Mouse (Mus musculus) lung, embryonic 14.5 days (tissue): ENCODE results near the gene Bri3. TPM values are rescaled to one million over a fixed set of nuclear protein-coding genes. Genes with fewer than 3 reads are reported as not detected.

ENCODE experiments used
- ATAC-seq: fragments of 200-750 bp; cut with Nextera tagmentation; 2 replicates; pipeline ENCODE4 v1.8.0; 2017; ENCODE audit warnings: mild to moderate bottlenecking, moderate TSS enrichment, moderate library complexity; ENCODE audit not compliant: insufficient read depth
- DNase-seq: peaks from one replicate; pipeline ENCODE4 v3.0.0-alpha.2; 2015
- H3K27ac ChIP-seq: fragments of 300-500 bp; sonication (generic); 2 replicates; pipeline ENCODE4 v1.5.1; 2014; ENCODE audit warnings: low read depth, mild to moderate bottlenecking, moderate library complexity
- H3K27me3 ChIP-seq: fragments of 300-500 bp; sonication (generic); 2 replicates; pipeline ENCODE4 v1.6.1; 2014; ENCODE audit warnings: low read length, control low read depth; ENCODE audit not compliant: insufficient read depth
- H3K36me3 ChIP-seq: fragments of 300-500 bp; sonication (generic); 2 replicates; pipeline ENCODE4 v1.6.1; 2014; ENCODE audit warnings: control low read depth; ENCODE audit not compliant: insufficient read depth
- H3K4me1 ChIP-seq: fragments of 300-500 bp; sonication (generic); 2 replicates; pipeline ENCODE4 v1.6.1; 2014; ENCODE audit warnings: antibody characterized with exemption, control low read depth; ENCODE audit not compliant: insufficient read depth
- H3K4me2 ChIP-seq: fragments of 300-500 bp; sonication (generic); 2 replicates; pipeline ENCODE4 v1.6.1; 2014; ENCODE audit warnings: mild to moderate bottlenecking
- H3K4me3 ChIP-seq: fragments of 300-500 bp; sonication (generic); 2 replicates; pipeline ENCODE4 v1.5.1; 2014; ENCODE audit warnings: low read depth, low read length
- H3K9ac ChIP-seq: fragments of 300-500 bp; sonication (generic); 2 replicates; pipeline ENCODE4 v1.6.1; 2014
- H3K9me3 ChIP-seq: fragments of 300-500 bp; sonication (generic); 2 replicates; pipeline ENCODE4 v1.6.1; 2016; ENCODE audit warnings: low read depth, low read length, control low read depth
- CTCF ChIP-seq: IDR thresholded peaks from 2 replicates; pipeline ENCODE4 v1.5.1; 2016; ENCODE audit warnings: antibody characterized with exemption, low read depth
- WGBS: fragments of 180-500 bp; shearing (Covaris S2); extraction: QIAGEN DNeasy Blood & Tissue Kit; methylation state at CpG from one replicate; pipeline ENCODE4 v1.1.7; 2014; 5-methylcytosine and 5-hydroxymethylcytosine counted together
- polyA plus RNA-seq: library from polyadenylated mRNA; unstranded; fragments of >200 nt; fragmentation: Nextera tagmentation; extraction: Ambion mirVana; gene quantifications from 2 replicates; pipeline ENCODE4 v1.2.1, GENCODE M21; 2014

Gene Bri3
- polyA plus RNA-seq, 1 experiment from 2014 or later: 145 TPM

DNA sequence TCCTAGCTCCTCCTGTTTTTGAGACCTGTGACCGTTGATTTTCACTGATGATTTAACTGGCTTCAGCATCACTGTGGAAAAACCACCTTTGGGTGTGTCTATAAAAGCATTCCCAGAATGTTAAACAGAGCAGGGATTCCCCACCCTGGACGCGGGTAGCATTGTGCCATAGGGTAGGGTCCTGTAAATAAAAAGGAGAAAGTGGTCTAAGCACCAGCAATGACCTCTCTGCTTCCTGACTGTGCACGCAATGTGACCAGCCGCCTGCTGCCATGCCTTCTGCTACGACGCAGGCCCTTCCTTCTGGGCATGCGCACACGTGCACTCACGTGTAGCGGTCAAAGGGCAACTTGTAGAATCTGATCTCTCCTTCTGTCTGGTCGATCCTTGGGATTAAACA is 174.2 kb downstream of the Bri3 start:
- WGBS: 90% methylated on average over 12 of the region's 12 CpGs
- H3K9me3 ChIP-seq: no peaks in the 10 kb centered on the region
- no peak for ATAC-seq
- H3K4me3 ChIP-seq: no peak overlapping the region
- H3K27me3 ChIP-seq: no peaks in the 10 kb centered on the region
- no peak overlapping the region for H3K9ac ChIP-seq
- no peak overlapping the region for H3K4me2 ChIP-seq
- DNase-seq: no peak
- no peak overlapping the region for H3K27ac ChIP-seq
- TF ChIP-seq CTCF: no peak
- H3K36me3 ChIP-seq: no peaks in the 10 kb centered on the region
- H3K4me1 ChIP-seq: no peaks in the 10 kb centered on the region

DNA sequence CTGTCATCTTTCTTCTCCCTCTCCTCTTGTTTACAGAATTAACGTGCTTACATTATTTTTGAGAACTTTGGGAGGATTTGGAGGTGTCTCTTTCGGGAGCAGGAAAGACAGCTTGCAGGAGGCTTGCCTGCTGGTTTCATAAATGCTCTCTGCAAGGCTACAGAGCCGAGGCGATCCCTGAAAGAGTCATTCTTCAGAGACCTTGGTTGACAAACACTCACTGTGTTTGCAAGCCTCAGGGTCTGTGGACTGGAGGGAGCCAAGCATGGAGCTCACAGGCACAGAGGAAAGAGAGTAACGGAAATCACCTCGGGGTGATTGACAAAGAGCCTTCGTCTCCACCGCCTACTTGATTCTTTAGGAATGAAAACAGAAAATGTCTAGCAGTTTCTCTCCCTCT is 175.8 kb downstream of the Bri3 start:
- Histone ChIP-seq H3K4me1 (no peaks in the 10 kb centered on the region), H3K9me3 (no peaks in the 10 kb centered on the region), H3K4me2 (no peak overlapping the region), H3K9ac (no peak overlapping the region), H3K36me3 (no peaks in the 10 kb centered on the region), H3K27me3 (no peaks in the 10 kb centered on the region), H3K27ac (no peak overlapping the region), H3K4me3 (no peak overlapping the region)
- WGBS: 58% methylated on average over 8 of the region's 8 CpGs
- ATAC-seq: no peak
- no peak for DNase-seq
- TF ChIP-seq CTCF: no peak

DNA sequence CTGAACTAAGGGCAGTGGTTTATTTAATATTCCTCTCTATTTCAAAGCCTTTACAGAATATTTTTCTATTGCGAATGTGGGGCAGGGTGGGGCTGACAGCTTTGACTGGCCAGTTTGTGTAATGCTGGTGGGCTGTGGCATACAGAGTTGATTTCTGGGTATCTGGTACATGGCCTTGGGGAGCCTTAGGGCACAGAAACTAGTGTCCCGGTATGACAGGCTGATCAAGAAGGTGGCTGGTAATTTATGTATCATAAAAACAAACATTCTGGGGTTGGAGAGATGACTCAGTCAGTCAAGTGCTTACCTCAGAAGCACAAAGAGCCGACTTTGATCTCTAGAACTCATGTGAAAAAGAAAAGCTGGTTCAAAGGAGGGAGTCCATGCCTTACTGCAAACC is 182.5 kb downstream of the Bri3 start:
- no peak overlapping the region for H3K4me2 ChIP-seq
- no peaks in the 10 kb centered on the region for H3K9me3 ChIP-seq
- H3K27me3 ChIP-seq: no peaks in the 10 kb centered on the region
- ATAC-seq (no peak), DNase-seq (peak; percentile 2)
- no peak for TF ChIP-seq CTCF
- no peak overlapping the region for H3K27ac ChIP-seq
- no peaks in the 10 kb centered on the region for H3K36me3 ChIP-seq
- H3K9ac ChIP-seq: no peak overlapping the region
- whole genome bisulfite sequencing: 39% methylated on average over 3 of the region's 3 CpGs
- no peak overlapping the region for H3K4me3 ChIP-seq
- H3K4me1 ChIP-seq: no peaks in the 10 kb centered on the region

DNA sequence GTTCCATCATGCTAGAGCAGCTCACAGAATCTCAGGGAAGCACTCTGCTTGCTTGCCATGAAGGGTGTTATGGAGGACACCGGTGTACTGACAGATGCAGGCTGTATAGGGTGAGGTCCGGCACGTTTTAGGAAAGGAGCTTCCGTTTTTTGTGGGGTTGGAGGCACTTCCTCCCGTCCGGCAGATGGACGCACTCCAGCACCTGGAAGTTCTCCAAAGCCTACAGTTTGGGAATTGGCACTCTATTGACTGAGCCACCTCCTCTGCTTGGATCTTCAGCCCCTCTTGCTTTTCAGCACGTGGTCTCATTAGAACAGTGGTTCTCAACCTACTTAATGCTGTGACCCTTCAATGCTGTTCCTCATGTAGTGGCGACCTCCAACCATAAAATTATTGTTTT is 183.6 kb downstream of the Bri3 start:
- DNase-seq (no peak), ATAC-seq (no peak)
- no peak overlapping the region for H3K4me3 ChIP-seq
- no peak for TF ChIP-seq CTCF
- no peak overlapping the region for H3K9ac ChIP-seq
- H3K4me1 ChIP-seq: no peaks in the 10 kb centered on the region
- no peaks in the 10 kb centered on the region for H3K9me3 ChIP-seq
- H3K36me3 ChIP-seq: no peaks in the 10 kb centered on the region
- no peak overlapping the region for H3K27ac ChIP-seq
- no peaks in the 10 kb centered on the region for H3K27me3 ChIP-seq
- 58% methylated on average over 9 of the region's 9 CpGs for WGBS
- H3K4me2 ChIP-seq: no peak overlapping the region

DNA sequence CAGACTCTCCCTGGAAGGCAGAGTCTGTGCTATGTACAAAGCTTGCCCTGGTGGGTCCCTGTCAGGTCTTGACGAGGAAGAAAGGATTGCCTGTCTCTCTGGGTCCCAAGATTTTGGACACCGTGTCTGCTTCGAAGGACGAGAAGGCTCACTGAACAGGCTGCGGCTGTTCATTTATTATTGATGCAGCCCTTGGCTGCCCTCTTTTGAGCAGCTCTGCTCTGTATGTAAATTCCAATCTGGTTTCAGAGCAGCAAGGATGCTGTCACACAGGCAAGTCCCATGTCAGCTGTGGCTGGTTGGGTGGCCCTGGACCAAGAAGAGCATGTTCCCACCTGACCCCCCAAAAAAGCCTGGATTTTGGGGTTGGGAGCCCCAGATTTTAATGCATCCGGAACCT is 187.2 kb downstream of the Bri3 start:
- DNase-seq (no peak), ATAC-seq (no peak)
- Histone ChIP-seq H3K4me2 (no peak overlapping the region), H3K36me3 (no peaks in the 10 kb centered on the region), H3K4me1 (no peaks in the 10 kb centered on the region), H3K9ac (no peak overlapping the region), H3K27ac (no peak overlapping the region), H3K9me3 (no peaks in the 10 kb centered on the region), H3K27me3 (no peaks in the 10 kb centered on the region), H3K4me3 (no peak overlapping the region)
- no peak for TF ChIP-seq CTCF
- WGBS: 77% methylated on average over 6 of the region's 6 CpGs

DNA sequence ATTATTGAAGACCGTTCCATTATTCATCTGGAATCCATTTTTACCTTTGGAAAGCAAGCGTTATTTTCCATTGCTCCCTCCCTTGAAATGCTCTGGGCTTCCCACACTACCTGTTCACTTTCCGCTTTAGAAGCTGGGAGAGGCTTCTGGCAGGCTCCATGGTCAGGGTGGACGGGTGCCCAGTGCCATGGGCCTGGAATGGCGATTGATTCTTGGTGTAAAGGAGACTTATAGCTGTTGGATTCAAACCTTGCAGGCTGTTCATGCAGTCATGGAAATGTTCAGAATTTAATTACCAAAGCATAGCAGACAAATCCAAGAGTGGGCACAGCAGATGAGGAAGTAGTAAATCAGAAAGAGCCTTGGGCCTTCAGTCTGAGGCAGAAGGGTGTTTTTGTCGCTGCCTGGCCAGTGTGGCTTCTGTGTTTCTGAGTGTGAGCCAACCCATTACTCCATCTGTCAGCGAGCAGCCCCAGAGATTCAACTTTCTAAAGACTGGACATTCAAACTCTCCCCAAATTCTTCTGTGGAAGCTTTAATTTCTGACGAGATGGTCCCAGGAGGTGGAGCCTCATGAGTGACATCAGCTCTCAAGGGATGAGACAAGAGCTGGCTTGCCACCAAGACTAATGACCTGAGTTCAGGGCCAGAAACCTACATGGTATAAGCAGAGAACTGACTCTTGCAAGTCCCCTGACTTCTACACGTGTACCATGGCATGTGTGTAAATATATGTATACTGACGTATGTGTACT is 195.2 kb downstream of the Bri3 start:
- no peak for TF ChIP-seq CTCF
- 74% methylated on average over 10 of the region's 10 CpGs for WGBS
- ATAC-seq (no peak), DNase-seq (no peak)
- H3K36me3 ChIP-seq: no peaks in the 10 kb centered on the region
- no peaks in the 10 kb centered on the region for H3K9me3 ChIP-seq
- H3K4me2 ChIP-seq: no peak overlapping the region
- no peak overlapping the region for H3K27ac ChIP-seq
- no peaks in the 10 kb centered on the region for H3K27me3 ChIP-seq
- no peak overlapping the region for H3K9ac ChIP-seq
- H3K4me1 ChIP-seq: no peaks in the 10 kb centered on the region
- no peak overlapping the region for H3K4me3 ChIP-seq

DNA sequence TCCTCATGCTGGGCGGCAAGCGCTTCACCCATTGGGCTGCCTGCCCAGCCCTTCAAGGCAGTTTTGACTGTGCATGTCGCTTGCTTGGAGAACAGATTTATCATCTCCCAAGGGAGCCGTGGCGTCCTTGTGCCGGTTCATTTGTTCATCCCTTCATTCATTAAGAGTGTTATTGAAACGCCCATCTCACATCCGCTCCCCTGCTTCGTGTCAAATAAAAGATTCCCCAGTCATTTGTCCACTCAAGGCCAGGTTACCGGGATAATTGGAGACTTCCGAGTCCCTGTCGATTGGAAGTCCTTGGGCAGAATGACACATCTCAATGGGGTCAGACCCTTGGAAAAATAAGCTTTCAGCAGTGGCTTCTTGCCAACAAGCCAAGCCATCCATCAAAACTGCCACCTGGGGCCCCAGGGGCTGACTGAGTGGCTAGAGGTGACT is 197.6 kb downstream of the Bri3 start:
- Histone ChIP-seq H3K4me1 (no peaks in the 10 kb centered on the region), H3K36me3 (no peaks in the 10 kb centered on the region), H3K9me3 (no peaks in the 10 kb centered on the region), H3K4me2 (no peak overlapping the region), H3K27ac (no peak overlapping the region), H3K4me3 (no peak overlapping the region), H3K9ac (no peak overlapping the region), H3K27me3 (no peaks in the 10 kb centered on the region)
- WGBS: 37% methylated on average over 12 of the region's 12 CpGs
- ATAC-seq: no peak
- no peak for DNase-seq
- TF ChIP-seq CTCF: no peak
